Mouse (Mus musculus) heart, adult 2 months (tissue): ENCODE results near the gene Scd3. TPM values are rescaled to one million over a fixed set of nuclear protein-coding genes. Genes with fewer than 3 reads are reported as not detected.

Experiments used
- DNase-seq, 2 experiments: peaks; one replicate each; pipeline ENCODE4 v3.0.0; 2021
- H3K27ac ChIP-seq: fragments of 200-600 bp; 2 replicates; pipeline ENCODE4 v1.8.1; 2022
- H3K27me3 ChIP-seq: fragments of 200-500 bp; 2 replicates; pipeline ENCODE4 v1.6.1; 2012; ENCODE audit warnings: mild to moderate bottlenecking, low read length, inconsistent platforms, mixed read lengths; ENCODE audit not compliant: control insufficient read depth, insufficient read depth
- H3K36me3 ChIP-seq: fragments of 200-500 bp; 2 replicates; pipeline ENCODE4 v1.6.1; 2012; ENCODE audit warnings: low read length, inconsistent platforms; ENCODE audit not compliant: control insufficient read depth, insufficient read depth
- H3K4me1 ChIP-seq: fragments of 200-500 bp; 2 replicates; pipeline ENCODE4 v1.6.1; 2011; ENCODE audit warnings: low read length; ENCODE audit not compliant: control insufficient read depth, insufficient read depth
- H3K4me3 ChIP-seq: fragments of 200-600 bp; 2 replicates; pipeline ENCODE4 v1.8.1; 2022
- H3K79me2 ChIP-seq: fragments of 200-500 bp; replicated peaks from 2 replicates; pipeline ENCODE4 v1.6.1; 2012; ENCODE audit warnings: mild to moderate bottlenecking, inconsistent platforms, low read length, moderate library complexity, mixed read lengths; ENCODE audit not compliant: control insufficient read depth, insufficient read depth
- H3K9ac ChIP-seq: fragments of 200-500 bp; 2 replicates; pipeline ENCODE4 v1.6.1; 2012; ENCODE audit warnings: low read depth, mild to moderate bottlenecking, control low read depth, inconsistent platforms, low read length, mixed read lengths
- CTCF ChIP-seq: fragments of 200-600 bp; IDR thresholded peaks from 2 replicates; pipeline ENCODE4 v1.8.1; 2022; ENCODE audit warnings: antibody characterized with exemption, mild to moderate bottlenecking, moderate library complexity
- EP300 ChIP-seq: fragments of 200-500 bp; IDR thresholded peaks from 2 replicates; pipeline ENCODE4 v1.6.1; 2011; ENCODE audit warnings: low read depth, low read length, control low read depth; ENCODE audit not compliant: insufficient read depth
- POLR2A ChIP-seq: fragments of 200-500 bp; IDR thresholded peaks from 2 replicates; pipeline ENCODE4 v1.6.1; 2011; ENCODE audit warnings: mild to moderate bottlenecking, low read depth, low read length, control low read depth; ENCODE audit not compliant: insufficient read depth
- WGBS: fragments of 180-500 bp; shearing (Covaris S2); methylation state at CpG from one replicate; pipeline ENCODE4 v1.1.7; 2018; 5-methylcytosine and 5-hydroxymethylcytosine counted together
- intact Hi-C: fragments of 180-260 bp; cut with DNase I; formaldehyde crosslinking; loops from one replicate; pipeline ENCODE4 v1.15.1; 2025
- polyA plus RNA-seq: library from polyadenylated mRNA; depleted of rRNA; stranded (reverse); fragments of >200 nt; gene quantifications from 2 replicates; pipeline ENCODE4 v1.2.3, GENCODE M21; 2012
- total RNA-seq, 2 experiments: library from RNA; stranded (reverse); gene quantifications; 2 replicates each; pipeline ENCODE4 v1.2.3; 2021

Scd3 gene
- total and polyA plus RNA-seq, 3 experiments = 0.13 to 0.37 TPM; not detected in 1

GRCm38 (mm10) chr19:44238906-44239305, 35.8 kb downstream of the Scd3 start:
- Histone ChIP-seq H3K27ac (no peak overlapping the region), H3K9ac (no peak overlapping the region), H3K36me3 (no peaks in the 10 kb centered on the region), H3K27me3 (no peaks in the 10 kb centered on the region), H3K4me1 (no peaks in the 10 kb centered on the region), H3K4me3 (no peak overlapping the region), H3K79me2 (no peaks in the 10 kb centered on the region)
- TF ChIP-seq CTCF (no peak), POLR2A (no peak), EP300 (no peak)
- no peak for DNase-seq
- WGBS = 64% methylated on average over 2 of the region's 2 CpGs
- intact Hi-C loops = no loop called here

- no peaks in the 10 kb centered on the region for H3K36me3 ChIP-seq
- H3K27me3 ChIP-seq = no peaks in the 10 kb centered on the region
- H3K4me3 ChIP-seq = peak overlapping the region; percentile 28; the same call in 1 of the 2 replicates
- H3K27ac ChIP-seq = no peak overlapping the region; the same call in 1 of the 2 replicates
- intact Hi-C loops = loop anchor here (1.0 to 10.0 kb wide), 3 partner anchors 50 to 299 kb away; partner anchors contain the start of gene Sec31b
- DNase-seq = peak in 1 of 2 experiments; percentile 26
- TF ChIP-seq POLR2A = no peak
- peak; percentile 81 for TF ChIP-seq CTCF
- no peaks in the 10 kb centered on the region for H3K79me2 ChIP-seq
- no peak overlapping the region for H3K9ac ChIP-seq
- H3K4me1 ChIP-seq = peaks cover 6% of the 10 kb centered on the region
- 1% methylated on average over 5 of the region's 5 CpGs for WGBS
Observed at GRCm38 (mm10) chr19:44245761-44246171, 42.7 kb downstream of the Scd3 start.

- no peak for TF ChIP-seq EP300
- no peaks in the 10 kb centered on the region for H3K27me3 ChIP-seq
- 38% methylated on average over 11 of the region's 11 CpGs for WGBS
- intact Hi-C loops = loop anchor here (10.0 kb wide), 1 partner anchor 298 kb away; the partner anchor contains the start of gene Sec31b
- peaks cover 6% of the 10 kb centered on the region for H3K4me1 ChIP-seq
- H3K36me3 ChIP-seq = no peaks in the 10 kb centered on the region
- H3K27ac ChIP-seq = peak overlapping the region; percentile 10; the same call in 1 of the 2 replicates
- no peaks in the 10 kb centered on the region for H3K79me2 ChIP-seq
- no peak overlapping the region for H3K9ac ChIP-seq
- H3K4me3 ChIP-seq = no peak overlapping the region; the same call in 1 of the 2 replicates
- DNase-seq = no peak
Observed at GRCm38 (mm10) chr19:44246341-44246911, 43.4 kb downstream of the Scd3 start.

- H3K27ac ChIP-seq = peak overlapping the region; percentile 76
- peak overlapping the region; percentile 22 for H3K9ac ChIP-seq
- H3K27me3 ChIP-seq = no peaks in the 10 kb centered on the region
- DNase-seq = peak; percentile 23 to 39
- H3K36me3 ChIP-seq = no peaks in the 10 kb centered on the region
- peaks cover 6% of the 10 kb centered on the region for H3K4me1 ChIP-seq
- intact Hi-C loops = loop anchor here (1.0 to 10.0 kb wide), 2 partner anchors 19 to 297 kb away; partner anchors contain the start of gene Sec31b
- H3K4me3 ChIP-seq = peak overlapping the region; percentile 34
- 5% methylated on average over 25 of the region's 25 CpGs for WGBS
- TF ChIP-seq POLR2A (no peak), EP300 (no peak), CTCF (no peak)
- H3K79me2 ChIP-seq = no peaks in the 10 kb centered on the region
Observed at GRCm38 (mm10) chr19:44247281-44248080, 44.4 kb downstream of the Scd3 start.

- no peaks in the 10 kb centered on the region for H3K27me3 ChIP-seq
- no peak for TF ChIP-seq CTCF
- TF ChIP-seq POLR2A = peak; percentile 94
- TF ChIP-seq EP300 = peak; percentile 71; the same call in 1 of the 2 replicates
Observed at GRCm38 (mm10) chr19:44248081-44248853, 45.2 kb downstream of the Scd3 start.

More at GRCm38 (mm10) chr19:44248081-44248853, 45.2 kb downstream of the Scd3 start:
- Histone ChIP-seq H3K4me1 (peaks cover 6% of the 10 kb centered on the region), H3K27ac (peak overlapping the region; percentile 76), H3K4me3 (peak overlapping the region; percentile 34), H3K79me2 (no peaks in the 10 kb centered on the region), H3K9ac (peak overlapping the region; percentile 22), H3K36me3 (no peaks in the 10 kb centered on the region)
- intact Hi-C loops = loop anchor here (1.0 to 10.0 kb wide), 2 partner anchors 18 to 297 kb away; partner anchors contain the start of gene Sec31b
- DNase-seq = peak; percentile 92 to 97
- WGBS = 5% methylated on average over 36 of the region's 36 CpGs
